Mouse (Mus musculus) myocyte (in vitro differentiated cells): ENCODE data around the gene Dcaf7.

Experiments
- E2F4 ChIP-seq: IDR thresholded peaks from one replicate; pipeline ENCODE4 v1.6.1; 2011; ENCODE audit warnings: mild to moderate bottlenecking, control low read depth, moderate library complexity; ENCODE audit not compliant: insufficient read depth
- POLR2A ChIP-seq: IDR thresholded peaks from one replicate; pipeline ENCODE4 v1.6.1; 2011; ENCODE audit warnings: low read depth, mild to moderate bottlenecking, control low read depth, moderate library complexity; ENCODE audit not compliant: insufficient read length
- POLR2AphosphoS2 ChIP-seq: IDR thresholded peaks from one replicate; pipeline ENCODE4 v1.6.1; 2011; ENCODE audit warnings: low read depth, control low read depth; ENCODE audit not compliant: insufficient read length

DNA sequence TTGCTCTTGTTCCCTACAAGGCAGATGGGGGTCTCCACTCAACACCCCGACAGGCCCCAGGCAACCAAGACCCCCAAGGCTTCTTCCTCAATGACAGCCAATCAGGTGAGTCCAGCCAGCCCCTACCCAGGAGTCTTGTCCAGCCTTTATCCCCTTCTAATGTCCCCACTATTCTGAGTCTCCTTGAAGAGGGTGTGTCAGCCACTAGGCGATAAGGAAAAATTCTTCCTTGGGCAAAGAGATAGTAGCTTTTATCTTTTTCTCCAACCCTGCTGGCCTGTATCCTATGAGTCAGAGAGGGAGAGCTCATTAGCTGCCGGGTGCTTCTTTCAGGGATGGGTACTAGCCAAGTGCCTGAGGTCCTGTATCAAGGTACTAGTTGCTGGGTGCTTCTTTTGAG is 10.9 kb upstream of the Dcaf7 start:
- TF ChIP-seq POLR2A (no peak), E2F4 (no peak), POLR2AphosphoS2 (no peak)
